Mouse (Mus musculus): ENCODE measurements around the gene H2-Ke6.
"Not testable (repeated sequence)": the region's sequence is repeated elsewhere in the genome, so short reads cannot be mapped to it uniquely, and the experiment has no call there.

Gene H2-Ke6

DNA sequence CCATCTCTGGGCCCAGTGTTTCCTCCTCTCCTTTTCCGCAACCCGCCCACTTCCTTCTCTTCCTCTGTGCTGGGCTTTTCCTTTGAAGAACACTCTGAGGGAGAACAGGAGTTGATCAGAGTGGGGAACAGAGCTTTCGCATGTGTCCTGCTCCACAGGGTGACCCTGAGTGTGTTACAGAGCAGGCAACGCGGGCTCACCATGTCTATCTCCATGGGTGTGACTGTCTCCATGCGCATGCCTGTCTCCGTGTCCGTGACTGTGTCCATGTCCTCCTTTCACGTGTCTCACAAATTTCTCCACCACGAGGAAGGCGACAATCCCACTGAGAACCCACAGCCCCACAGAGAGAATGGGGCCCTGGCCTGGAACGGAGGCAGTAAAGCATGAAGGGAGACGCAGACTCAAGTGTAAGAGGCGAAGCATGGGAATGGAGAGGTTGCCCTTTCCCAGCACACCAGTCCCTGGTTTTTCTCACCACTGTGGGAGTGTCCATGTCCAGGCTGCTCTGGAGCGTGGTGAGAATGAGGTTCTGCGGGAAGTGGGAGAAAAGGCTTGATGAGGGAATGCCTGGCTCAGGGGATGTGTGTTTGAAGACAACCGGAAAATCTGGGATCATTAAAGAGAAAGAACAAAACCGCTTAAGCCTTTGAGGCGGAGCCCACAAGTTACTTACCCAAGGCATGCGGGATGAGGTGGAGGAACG is 2.2 kb upstream of the H2-Ke6 start:
- no peak for DNase-seq (ENCODE audit: low spot score)

DNA sequence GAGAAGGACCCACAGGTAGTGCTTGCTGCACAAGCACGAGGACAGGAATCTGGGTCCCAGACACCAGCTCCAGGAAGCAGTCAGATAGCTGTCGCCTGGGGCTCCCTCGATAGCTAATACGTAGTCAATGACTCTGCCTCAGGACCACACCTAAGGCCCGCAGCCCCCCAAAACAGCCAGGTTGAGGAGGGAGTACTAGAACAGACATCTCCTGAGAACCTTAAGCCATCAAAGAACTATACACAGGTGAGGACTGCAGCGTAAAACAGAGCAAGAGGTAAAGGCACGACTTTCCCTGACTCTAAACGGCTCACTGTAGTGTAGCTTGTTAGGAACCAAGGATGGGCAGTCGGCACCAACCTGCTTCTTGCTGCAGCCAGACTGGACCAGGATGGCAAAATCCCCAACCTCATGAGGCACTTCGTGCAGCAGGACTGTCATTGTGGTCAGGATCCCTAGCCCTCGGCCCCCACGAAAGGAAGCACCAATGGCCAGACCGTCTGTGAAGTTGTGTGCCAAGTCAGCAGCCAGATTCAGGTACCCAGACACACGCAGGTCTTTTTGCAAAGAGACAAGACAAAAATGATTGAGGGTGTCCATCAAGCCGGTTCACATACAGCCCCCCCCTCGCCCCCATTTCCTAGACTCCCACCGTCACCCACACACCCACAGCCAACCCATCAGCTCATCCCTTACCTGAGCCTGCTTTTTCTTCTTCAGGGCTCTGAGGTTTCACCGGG is 1.5 kb upstream of the H2-Ke6 start:
- DNase-seq (ENCODE audit: low spot score): no peak

DNA sequence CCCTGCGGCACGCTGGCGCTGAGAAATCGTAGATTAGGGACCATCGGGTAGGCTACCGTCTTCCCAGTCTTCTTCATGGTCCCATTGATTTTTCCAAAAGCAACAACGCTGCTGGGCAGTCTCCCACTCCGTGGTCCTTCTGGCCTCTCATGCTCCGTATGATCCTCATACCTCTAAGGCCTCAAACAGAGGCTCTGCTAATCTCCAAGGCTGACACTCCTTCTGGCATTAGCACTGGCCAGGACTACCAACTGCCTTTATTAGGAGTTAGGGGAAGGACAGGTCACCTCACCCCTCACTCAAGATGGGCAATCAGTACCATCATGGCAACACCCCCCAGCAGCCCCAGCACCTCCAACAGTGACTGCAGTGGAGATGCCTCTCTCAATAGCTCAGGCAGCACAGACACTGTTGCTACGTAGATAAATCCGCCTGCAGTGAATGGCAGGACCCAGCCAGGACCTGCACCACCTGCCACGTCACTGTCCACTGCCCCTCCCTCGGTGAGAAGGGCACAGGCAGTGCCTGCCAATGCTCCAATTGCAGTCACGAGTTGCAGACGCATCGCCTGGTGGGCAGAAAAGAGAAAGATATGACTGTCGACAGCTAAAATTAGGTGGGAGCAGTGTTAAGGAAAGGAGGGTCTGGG is 765 bp upstream of the H2-Ke6 start:
- DNase-seq (ENCODE audit: low spot score): no peak

GRCm38 (mm10) chr17:34026917-34027655 is 774 bp downstream of the H2-Ke6 start:
- peak; percentile 60 for DNase-seq (ENCODE audit: low spot score)

- DNase-seq (ENCODE audit: low spot score): peak; percentile 23
Measured at GRCm38 (mm10) chr17:34026221-34026620, 1.6 kb downstream of the H2-Ke6 start.

DNA sequence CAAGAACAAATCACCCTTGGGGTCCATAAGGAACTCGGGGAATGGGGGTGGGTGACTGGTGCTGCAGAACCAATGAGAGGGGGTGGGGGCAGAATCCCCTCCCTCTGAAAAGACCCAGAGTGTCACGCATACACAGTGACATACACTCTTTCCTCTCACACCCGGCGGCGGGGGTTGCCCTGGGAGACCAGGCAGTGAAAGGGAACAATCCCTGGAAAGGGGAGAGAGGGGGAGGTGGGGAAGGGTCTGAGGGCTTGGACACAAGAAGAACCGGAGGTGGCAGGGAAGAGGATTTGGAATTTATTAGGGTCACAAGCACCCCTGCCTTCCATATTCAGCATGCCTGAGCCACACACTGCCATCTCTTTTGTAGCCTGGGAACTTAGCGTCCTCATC is 2.1 kb downstream of the H2-Ke6 start:
- peak; percentile 85 for DNase-seq (ENCODE audit: low spot score)

DNA sequence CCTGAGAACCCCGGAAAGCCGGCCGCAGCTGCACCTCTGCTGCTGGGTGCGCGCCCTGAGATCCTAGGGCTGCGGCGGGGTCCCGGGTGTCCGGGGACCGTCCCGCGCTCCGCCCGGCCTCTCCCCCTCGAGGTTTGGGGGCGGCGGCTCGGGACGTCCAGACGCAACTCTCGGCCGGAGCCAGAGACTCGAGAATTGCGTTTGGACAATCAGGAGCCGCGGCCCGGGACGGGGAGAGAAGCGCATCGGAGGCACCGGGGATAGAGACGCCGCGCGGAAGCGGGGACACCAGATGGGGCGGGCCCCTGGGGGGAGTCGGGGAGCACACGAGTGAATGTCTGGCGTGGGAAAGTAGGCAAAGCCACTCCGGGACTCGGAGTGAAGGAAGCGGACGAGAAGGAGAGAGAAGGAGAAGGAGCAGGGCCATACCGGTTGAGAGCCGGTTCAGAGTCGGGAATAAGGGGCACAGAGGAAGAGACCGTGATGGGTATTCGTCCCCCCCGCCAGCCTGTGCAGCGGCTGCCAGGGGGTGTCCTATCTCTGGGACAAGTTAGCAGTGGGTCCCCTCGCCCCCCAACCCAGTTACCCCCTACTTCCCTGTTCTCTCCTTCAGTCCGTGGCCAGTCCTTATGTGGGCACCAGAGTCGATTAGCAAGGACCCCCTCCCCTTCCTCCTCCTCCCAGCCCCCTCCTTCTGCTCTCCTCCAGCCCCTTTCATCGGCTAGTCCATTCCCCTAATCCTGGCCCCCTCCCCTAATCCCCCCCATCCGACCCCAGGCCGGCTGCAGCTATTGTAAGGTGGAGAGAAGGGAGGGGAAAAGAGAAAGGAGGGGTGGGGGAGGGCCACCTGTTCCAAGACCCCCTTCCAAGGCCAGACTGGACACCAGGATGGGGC is 2.8 kb downstream of the H2-Ke6 start:
- peak; percentile 69 for DNase-seq (ENCODE audit: low spot score)

GRCm38 (mm10) chr17:34024317-34024821 is 3.5 kb downstream of the H2-Ke6 start, which contains the start of gene Ring1:
Gene Ring1, minus strand, starts transcription at chr17:34024680.
- peak; percentile 94 for DNase-seq (ENCODE audit: low spot score)

- DNase-seq (ENCODE audit: low spot score): no peak
Measured at GRCm38 (mm10) chr17:34023678-34024077, 4.2 kb downstream of the H2-Ke6 start.

DNA sequence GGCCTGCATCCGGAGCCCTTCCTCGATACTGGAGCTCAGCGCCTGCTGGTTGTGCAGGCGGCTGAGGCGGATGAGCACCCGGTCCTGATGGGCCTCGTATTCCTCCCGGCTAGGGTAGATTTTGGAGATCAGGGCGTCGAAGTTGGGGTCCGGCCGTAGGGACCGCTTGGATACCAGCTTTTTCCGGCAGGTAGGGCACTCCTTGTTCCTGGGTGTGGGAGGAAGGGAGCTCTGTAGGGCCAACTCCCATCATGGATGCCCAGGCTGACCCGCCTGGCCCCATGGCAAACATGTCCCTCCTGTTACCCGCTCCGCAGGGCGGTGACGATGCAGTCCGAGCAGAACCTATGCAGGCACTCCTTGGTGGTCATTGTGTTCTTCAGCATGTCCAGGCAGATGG is 4.9 kb downstream of the H2-Ke6 start:
- DNase-seq (ENCODE audit: low spot score): no peak

- no peak for DNase-seq (ENCODE audit: low spot score)
Measured at GRCm38 (mm10) chr17:34022414-34022783, 5.5 kb downstream of the H2-Ke6 start.

- no peak for DNase-seq (ENCODE audit: low spot score)
Measured at GRCm38 (mm10) chr17:34021539-34022413, 6.1 kb downstream of the H2-Ke6 start.

GRCm38 (mm10) chr17:34013436-34013835 is 14.4 kb downstream of the H2-Ke6 start:
- no peak for DNase-seq (ENCODE audit: low spot score)

DNA sequence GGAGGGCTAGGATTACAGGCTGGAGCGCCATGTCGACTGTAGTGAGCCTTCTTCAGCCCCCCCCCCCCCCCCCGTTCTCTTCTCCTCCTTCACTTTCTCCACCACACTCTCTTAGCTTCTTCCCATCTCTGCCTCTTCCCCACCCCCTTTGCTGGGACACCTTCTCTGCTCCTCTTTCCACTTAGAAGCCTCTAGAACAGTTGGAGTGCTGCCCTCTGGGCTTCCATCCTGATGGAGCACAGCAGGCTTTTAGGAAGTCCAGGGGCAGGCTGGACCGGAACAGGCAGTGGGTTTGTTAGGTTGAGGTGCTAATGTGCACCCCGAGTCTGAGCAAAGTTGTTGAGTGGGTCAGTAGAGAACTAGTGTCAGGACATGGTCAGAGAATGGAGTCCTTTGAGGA is 17.7 kb downstream of the H2-Ke6 start:
- DNase-seq (ENCODE audit: low spot score): no peak

DNA sequence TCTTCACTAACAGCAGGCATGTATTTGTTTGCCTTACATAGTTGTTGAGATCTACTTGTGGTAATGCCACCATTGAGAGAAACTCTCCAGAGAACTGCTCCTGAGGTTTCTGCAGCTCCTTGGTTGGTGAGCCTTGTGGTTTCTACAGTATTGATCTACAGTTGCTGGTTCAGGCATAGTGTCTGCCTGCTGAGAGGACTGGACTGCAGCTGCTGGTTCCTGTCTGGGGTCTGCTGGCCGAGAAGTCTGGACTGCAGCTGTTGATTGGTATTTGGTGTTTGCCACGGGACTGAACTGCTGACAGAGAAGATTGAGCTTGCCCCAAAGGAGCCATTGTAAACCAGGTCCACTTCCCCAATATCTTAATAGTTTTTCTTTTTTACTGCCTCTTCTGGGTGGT is 21.3 kb downstream of the H2-Ke6 start:
- no peak for DNase-seq (ENCODE audit: low spot score)

DNA sequence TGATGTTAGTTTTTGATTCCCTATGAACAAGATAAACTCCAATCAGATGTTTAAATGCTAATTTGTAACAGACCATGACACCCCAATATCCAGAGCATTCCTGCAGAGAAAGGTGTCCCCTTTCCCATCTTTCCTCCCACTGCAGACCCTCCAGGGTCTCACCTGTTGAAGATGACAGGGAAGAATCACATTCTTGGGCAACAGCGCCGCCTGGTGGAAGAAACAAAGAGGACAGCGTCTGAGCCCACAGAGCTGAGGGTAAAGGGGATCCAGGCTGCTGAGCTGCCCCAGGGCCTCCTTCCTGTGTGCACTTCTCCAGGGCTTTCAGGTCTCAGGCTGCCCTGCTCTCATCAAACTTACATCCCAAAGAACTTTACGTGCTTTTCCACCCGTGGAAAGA is 24.4 kb downstream of the H2-Ke6 start:
- peak; percentile 59 for DNase-seq (ENCODE audit: low spot score)

DNA sequence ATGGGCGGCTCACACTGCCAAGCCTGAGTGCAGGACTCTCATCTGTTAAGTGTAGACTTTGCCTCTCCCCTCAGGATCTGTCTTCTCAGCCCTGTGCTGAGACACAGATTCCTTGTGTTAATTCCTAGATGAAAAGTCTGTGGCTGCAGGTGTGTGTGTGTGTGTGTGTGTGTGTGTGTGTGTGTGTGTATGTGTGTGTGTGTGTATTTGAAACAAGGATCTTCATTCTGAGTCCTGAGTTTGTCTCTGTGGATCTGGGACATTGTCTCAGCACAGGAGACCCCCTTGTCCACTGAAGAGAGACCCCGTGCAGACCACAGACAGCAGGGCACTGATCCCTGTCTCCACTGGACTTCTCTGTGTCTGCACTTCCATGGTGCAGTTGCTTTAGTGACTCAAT is 27.1 kb downstream of the H2-Ke6 start:
- not testable (repeated sequence) for DNase-seq (ENCODE audit: low spot score)

DNA sequence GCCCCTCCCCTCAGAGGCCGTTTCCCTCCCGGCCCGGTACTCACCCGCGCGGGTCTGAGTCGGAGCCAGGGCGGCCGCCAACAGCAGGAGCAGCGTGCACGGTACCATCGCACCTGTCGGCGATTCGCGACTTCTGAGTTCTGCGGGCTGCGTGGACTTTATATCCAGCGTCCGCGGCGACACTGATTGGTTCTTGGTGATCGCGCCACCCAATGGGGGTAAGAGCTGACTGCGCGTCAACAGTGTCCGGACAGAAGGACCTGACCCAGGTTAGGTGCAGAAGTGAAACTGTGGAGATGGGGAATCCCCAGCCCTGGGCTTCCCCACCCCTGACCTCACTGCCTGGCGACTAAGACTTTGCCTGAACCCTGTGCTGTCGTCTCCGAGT is 27.7 kb downstream of the H2-Ke6 start, which contains the start of gene H2-K1:
TSS of gene H2-K1 (minus strand) at position 198 of the 388 bp plus-strand sequence.
- DNase-seq (ENCODE audit: low spot score): peak; percentile 87

GRCm38 (mm10) chr17:33999341-34000149 is 28.3 kb downstream of the H2-Ke6 start:
- DNase-seq (ENCODE audit: low spot score): no peak
